Mouse (Mus musculus) thymus, postnatal 36 days (tissue): ENCODE data around the gene Gm20403.
"Not testable (repeated sequence)": the region's sequence is repeated elsewhere in the genome, so short reads cannot be mapped to it uniquely, and the experiment has no call there.

ENCODE experiments used
- DNase-seq, 2 experiments: peaks; one replicate each; pipeline ENCODE4 v3.0.0; 2022; ENCODE audit warnings: mixed read lengths in 2 of 2

The Gm20403 gene

GRCm38 (mm10) chr12:54986052-54986717, at the start of gene Gm20403:
Gm20403 (minus strand) TSS chr12:54986529.
- peak; percentile 64 to 66 for DNase-seq

- no peak for DNase-seq
Measured at GRCm38 (mm10) chr12:55027088-55027487, 40.8 kb upstream of the Gm20403 start.

GRCm38 (mm10) chr12:55023284-55023683, 37.0 kb upstream of the Gm20403 start:
- DNase-seq, result no peak

GRCm38 (mm10) chr12:55019421-55019877, 33.1 kb upstream of the Gm20403 start:
- no peak for DNase-seq

GRCm38 (mm10) chr12:55017119-55017721, 30.9 kb upstream of the Gm20403 start:
- DNase-seq, result no peak

GRCm38 (mm10) chr12:55016339-55017118, 30.2 kb upstream of the Gm20403 start:
- DNase-seq, result no peak

GRCm38 (mm10) chr12:55015428-55015827, 29.1 kb upstream of the Gm20403 start:
- DNase-seq, result peak; percentile 58 to 74

- no peak for DNase-seq
Measured at GRCm38 (mm10) chr12:55013626-55014398, 27.5 kb upstream of the Gm20403 start, which contains the start of gene Baz1a. Baz1a (minus strand) TSS chr12:55014348.

GRCm38 (mm10) chr12:55013031-55013430, 26.7 kb upstream of the Gm20403 start:
- no peak for DNase-seq

GRCm38 (mm10) chr12:55007361-55008008, 21.2 kb upstream of the Gm20403 start:
- no peak for DNase-seq

GRCm38 (mm10) chr12:55006071-55006470, 19.7 kb upstream of the Gm20403 start:
- no peak for DNase-seq

GRCm38 (mm10) chr12:55004396-55004795, 18.1 kb upstream of the Gm20403 start:
- no peak for DNase-seq

- DNase-seq, result no peak
Measured at GRCm38 (mm10) chr12:55003843-55004242, 17.5 kb upstream of the Gm20403 start.

GRCm38 (mm10) chr12:55002532-55002931, 16.2 kb upstream of the Gm20403 start:
- DNase-seq, result not testable (repeated sequence)

GRCm38 (mm10) chr12:54999016-54999690, 12.8 kb upstream of the Gm20403 start:
- DNase-seq, result peak; percentile 68 to 78

- DNase-seq, result no peak
Measured at GRCm38 (mm10) chr12:54998411-54998810, 12.1 kb upstream of the Gm20403 start.

GRCm38 (mm10) chr12:54996979-54997474, 10.7 kb upstream of the Gm20403 start:
- DNase-seq, result no peak

- DNase-seq, result no peak
Measured at GRCm38 (mm10) chr12:54995965-54996364, 9.6 kb upstream of the Gm20403 start.

- DNase-seq, result no peak
Measured at GRCm38 (mm10) chr12:54994418-54994817, 8.1 kb upstream of the Gm20403 start.

- no peak for DNase-seq
Measured at GRCm38 (mm10) chr12:54994068-54994386, 7.7 kb upstream of the Gm20403 start.

GRCm38 (mm10) chr12:54993246-54994067, 7.1 kb upstream of the Gm20403 start:
- no peak for DNase-seq
